Mouse (Mus musculus): ENCODE results near the gene Cxcr1. TPM values are rescaled to one million over a fixed set of nuclear protein-coding genes. Genes with fewer than 3 reads are reported as not detected.
"Not testable (repeated sequence)": the region's sequence is repeated elsewhere in the genome, so short reads cannot be mapped to it uniquely, and the experiment has no call there.

The Cxcr1 gene
- polyA plus RNA-seq, 1 experiment from 2014 or later: not detected

- Histone ChIP-seq H3K9me3 (ENCODE audit: low read length) (no peaks in the 10 kb centered on the region), H3K4me3 (ENCODE audit: low read length) (no peak overlapping the region), H3K27ac (ENCODE audit: low read length) (no peak overlapping the region), H3K27me3 (ENCODE audit: insufficient read depth, low read length) (no peaks in the 10 kb centered on the region), H3K4me2 (replicated peaks; ENCODE audit: low read depth, low read length) (no peak overlapping the region), H3K36me3 (ENCODE audit: insufficient read depth, low read length) (no peaks in the 10 kb centered on the region), H3K9ac (replicated peaks; ENCODE audit: low read length) (no peak overlapping the region), H3K4me1 (ENCODE audit: insufficient read depth, low read length) (0 out of 2 replicates have a peak, but pooled peaks cover 4% of the 10 kb centered on the region)
- 79% methylated on average over 3 of the region's 3 CpGs for WGBS
- no peak for ATAC-seq (ENCODE audit: low FRiP score, low TSS enrichment)
Measured at GRCm38 (mm10) chr1:74178618-74179017, 15.8 kb downstream of the Cxcr1 start.

DNA sequence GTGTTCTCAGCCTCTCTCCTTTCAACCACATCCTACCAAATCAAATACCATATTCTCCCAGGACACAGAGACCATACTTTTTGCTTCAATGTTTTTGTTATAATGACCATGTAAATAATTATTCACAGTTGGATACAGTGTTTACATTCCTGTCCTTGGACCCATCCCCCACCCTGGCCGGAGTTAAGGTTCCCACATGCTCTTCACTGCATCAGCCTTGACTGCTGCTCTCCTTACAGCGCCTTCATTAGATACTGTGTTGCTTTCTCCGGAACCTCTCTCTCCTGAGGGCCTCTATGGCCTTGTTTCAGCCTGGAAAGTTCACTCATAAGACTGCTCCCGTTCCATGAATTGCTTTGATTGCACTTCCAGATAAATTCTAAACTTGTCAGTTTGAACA is 18.7 kb downstream of the Cxcr1 start:
- Histone ChIP-seq H3K4me1 (ENCODE audit: insufficient read depth, low read length) (0 out of 2 replicates have a peak, but pooled peaks cover 4% of the 10 kb centered on the region), H3K27me3 (ENCODE audit: insufficient read depth, low read length) (no peaks in the 10 kb centered on the region), H3K4me3 (ENCODE audit: low read length) (no peak overlapping the region), H3K9me3 (ENCODE audit: low read length) (no peaks in the 10 kb centered on the region), H3K36me3 (ENCODE audit: insufficient read depth, low read length) (no peaks in the 10 kb centered on the region), H3K9ac (replicated peaks; ENCODE audit: low read length) (no peak overlapping the region), H3K4me2 (replicated peaks; ENCODE audit: low read depth, low read length) (no peak overlapping the region), H3K27ac (ENCODE audit: low read length) (no peak overlapping the region)
- no peak for ATAC-seq (ENCODE audit: low FRiP score, low TSS enrichment)
- WGBS: 69% methylated on average over 4 of the region's 4 CpGs

DNA sequence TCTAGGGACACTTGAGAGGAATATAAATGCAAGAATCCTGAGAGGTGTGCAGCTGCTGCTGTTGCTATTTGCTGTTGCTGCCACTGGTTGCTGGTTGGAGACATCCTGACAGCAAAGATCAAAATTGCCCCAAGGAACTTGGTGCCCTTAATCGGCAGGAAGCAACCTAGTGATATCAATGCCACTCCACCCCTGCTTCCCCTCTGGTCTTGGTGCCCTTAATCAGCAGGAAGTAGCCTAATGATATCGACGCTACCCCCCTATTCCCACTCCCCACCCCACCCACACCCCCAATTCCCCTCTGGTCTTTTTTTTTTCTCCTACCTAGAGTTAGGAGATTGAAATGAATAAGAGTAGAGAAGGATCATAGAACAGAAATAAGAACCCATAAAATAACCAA is 21.7 kb downstream of the Cxcr1 start:
- Histone ChIP-seq H3K4me3 (ENCODE audit: low read length) (no peak overlapping the region), H3K9me3 (ENCODE audit: low read length) (no peaks in the 10 kb centered on the region), H3K27ac (ENCODE audit: low read length) (no peak overlapping the region), H3K36me3 (ENCODE audit: insufficient read depth, low read length) (no peaks in the 10 kb centered on the region), H3K27me3 (ENCODE audit: insufficient read depth, low read length) (no peaks in the 10 kb centered on the region), H3K4me2 (replicated peaks; ENCODE audit: low read depth, low read length) (no peak overlapping the region), H3K9ac (replicated peaks; ENCODE audit: low read length) (no peak overlapping the region), H3K4me1 (ENCODE audit: insufficient read depth, low read length) (no peaks in the 10 kb centered on the region)
- WGBS: 83% methylated on average over 3 of the region's 3 CpGs
- ATAC-seq (ENCODE audit: low FRiP score, low TSS enrichment): no peak

GRCm38 (mm10) chr1:74169721-74170120 is 24.7 kb downstream of the Cxcr1 start:
- Histone ChIP-seq H3K4me2 (replicated peaks; ENCODE audit: low read depth, low read length) (no peak overlapping the region), H3K27ac (ENCODE audit: low read length) (no peak overlapping the region), H3K36me3 (ENCODE audit: insufficient read depth, low read length) (no peaks in the 10 kb centered on the region), H3K9me3 (ENCODE audit: low read length) (no peaks in the 10 kb centered on the region), H3K4me3 (ENCODE audit: low read length) (no peak overlapping the region), H3K4me1 (ENCODE audit: insufficient read depth, low read length) (no peaks in the 10 kb centered on the region), H3K27me3 (ENCODE audit: insufficient read depth, low read length) (no peaks in the 10 kb centered on the region), H3K9ac (replicated peaks; ENCODE audit: low read length) (no peak overlapping the region)
- WGBS: 91% methylated on average over 3 of the region's 3 CpGs
- ATAC-seq (ENCODE audit: low FRiP score, low TSS enrichment): no peak

- WGBS: 84% methylated on average over 5 of the region's 5 CpGs
- Histone ChIP-seq H3K9me3 (ENCODE audit: low read length) (no peaks in the 10 kb centered on the region), H3K9ac (replicated peaks; ENCODE audit: low read length) (no peak overlapping the region), H3K36me3 (ENCODE audit: insufficient read depth, low read length) (no peaks in the 10 kb centered on the region), H3K27me3 (ENCODE audit: insufficient read depth, low read length) (no peaks in the 10 kb centered on the region), H3K4me2 (replicated peaks; ENCODE audit: low read depth, low read length) (no peak overlapping the region), H3K4me3 (ENCODE audit: low read length) (no peak overlapping the region), H3K27ac (ENCODE audit: low read length) (no peak overlapping the region), H3K4me1 (ENCODE audit: insufficient read depth, low read length) (no peaks in the 10 kb centered on the region)
- ATAC-seq (ENCODE audit: low FRiP score, low TSS enrichment): no peak
Measured at GRCm38 (mm10) chr1:74167136-74167535, 27.3 kb downstream of the Cxcr1 start.

GRCm38 (mm10) chr1:74160036-74160435 is 34.4 kb downstream of the Cxcr1 start:
- no peak overlapping the region for H3K27ac ChIP-seq (ENCODE audit: low read length)
- no peaks in the 10 kb centered on the region for H3K36me3 ChIP-seq (ENCODE audit: insufficient read depth, low read length)
- no peak overlapping the region for H3K4me3 ChIP-seq (ENCODE audit: low read length)
- H3K9me3 ChIP-seq (ENCODE audit: low read length): no peaks in the 10 kb centered on the region
- no peaks in the 10 kb centered on the region for H3K27me3 ChIP-seq (ENCODE audit: insufficient read depth, low read length)
- no peak for ATAC-seq (ENCODE audit: low FRiP score, low TSS enrichment)
- no peak overlapping the region for H3K4me2 ChIP-seq (replicated peaks; ENCODE audit: low read depth, low read length)
- H3K9ac ChIP-seq (replicated peaks; ENCODE audit: low read length): no peak overlapping the region
- H3K4me1 ChIP-seq (ENCODE audit: insufficient read depth, low read length): no peaks in the 10 kb centered on the region
- 71% methylated on average over 2 of the region's 2 CpGs for WGBS

- not testable (repeated sequence) for H3K36me3 ChIP-seq (ENCODE audit: insufficient read depth, low read length)
Measured at GRCm38 (mm10) chr1:74159613-74160012, 34.8 kb downstream of the Cxcr1 start.

DNA sequence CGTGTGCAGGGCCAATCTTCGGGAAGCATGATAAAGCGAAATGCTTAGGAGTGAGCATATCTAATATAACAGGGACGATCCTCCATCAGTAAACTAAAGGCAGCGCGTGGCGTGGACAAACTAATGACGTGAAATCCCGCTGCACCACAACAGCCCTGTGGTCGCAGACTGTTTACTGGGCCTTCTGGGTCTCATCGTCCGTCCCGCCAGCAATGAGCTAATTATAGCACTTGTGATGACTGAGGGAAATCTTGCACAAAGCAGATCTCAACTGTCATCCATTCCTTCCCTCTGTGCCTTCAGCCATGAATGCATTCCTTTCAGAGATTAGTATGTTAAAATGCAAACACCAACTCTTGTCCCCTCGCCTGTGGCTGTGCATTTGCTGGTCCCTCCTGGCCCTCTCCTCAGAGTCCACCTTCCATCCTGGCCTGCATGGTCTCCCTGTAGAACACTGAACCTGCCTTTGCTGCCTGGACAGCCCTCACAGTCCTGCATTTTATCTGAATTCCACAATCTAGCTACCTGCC is 38.0 kb downstream of the Cxcr1 start:
- Histone ChIP-seq H3K4me3 (ENCODE audit: low read length) (no peak overlapping the region), H3K27ac (ENCODE audit: low read length) (no peak overlapping the region), H3K4me1 (ENCODE audit: insufficient read depth, low read length) (no peaks in the 10 kb centered on the region), H3K36me3 (ENCODE audit: insufficient read depth, low read length) (no peaks in the 10 kb centered on the region), H3K4me2 (replicated peaks; ENCODE audit: low read depth, low read length) (no peak overlapping the region), H3K9ac (replicated peaks; ENCODE audit: low read length) (no peak overlapping the region), H3K27me3 (ENCODE audit: insufficient read depth, low read length) (no peaks in the 10 kb centered on the region), H3K9me3 (ENCODE audit: low read length) (no peaks in the 10 kb centered on the region)
- no peak for ATAC-seq (ENCODE audit: low FRiP score, low TSS enrichment)
- WGBS: 81% methylated on average over 14 of the region's 14 CpGs

More at GRCm38 (mm10) chr1:74159613-74160012, 34.8 kb downstream of the Cxcr1 start:
- not testable (repeated sequence) for H3K27me3 ChIP-seq (ENCODE audit: insufficient read depth, low read length); H3K4me3 ChIP-seq (ENCODE audit: low read length); H3K27ac ChIP-seq (ENCODE audit: low read length); ATAC-seq (ENCODE audit: low FRiP score, low TSS enrichment); H3K4me1 ChIP-seq (ENCODE audit: insufficient read depth, low read length); H3K9me3 ChIP-seq (ENCODE audit: low read length); H3K4me2 ChIP-seq (replicated peaks; ENCODE audit: low read depth, low read length); H3K9ac ChIP-seq (replicated peaks; ENCODE audit: low read length)
- 83% methylated on average over 5 of the region's 5 CpGs for WGBS

GRCm38 (mm10) chr1:74155435-74156012 is 38.9 kb downstream of the Cxcr1 start:
- Histone ChIP-seq H3K4me1 (ENCODE audit: insufficient read depth, low read length) (no peaks in the 10 kb centered on the region), H3K4me2 (replicated peaks; ENCODE audit: low read depth, low read length) (no peak overlapping the region), H3K9me3 (ENCODE audit: low read length) (no peaks in the 10 kb centered on the region), H3K9ac (replicated peaks; ENCODE audit: low read length) (no peak overlapping the region), H3K27ac (ENCODE audit: low read length) (no peak overlapping the region), H3K4me3 (ENCODE audit: low read length) (no peak overlapping the region), H3K27me3 (ENCODE audit: insufficient read depth, low read length) (no peaks in the 10 kb centered on the region), H3K36me3 (ENCODE audit: insufficient read depth, low read length) (no peaks in the 10 kb centered on the region)
- WGBS: 81% methylated on average over 6 of the region's 6 CpGs
- ATAC-seq (ENCODE audit: low FRiP score, low TSS enrichment): no peak

DNA sequence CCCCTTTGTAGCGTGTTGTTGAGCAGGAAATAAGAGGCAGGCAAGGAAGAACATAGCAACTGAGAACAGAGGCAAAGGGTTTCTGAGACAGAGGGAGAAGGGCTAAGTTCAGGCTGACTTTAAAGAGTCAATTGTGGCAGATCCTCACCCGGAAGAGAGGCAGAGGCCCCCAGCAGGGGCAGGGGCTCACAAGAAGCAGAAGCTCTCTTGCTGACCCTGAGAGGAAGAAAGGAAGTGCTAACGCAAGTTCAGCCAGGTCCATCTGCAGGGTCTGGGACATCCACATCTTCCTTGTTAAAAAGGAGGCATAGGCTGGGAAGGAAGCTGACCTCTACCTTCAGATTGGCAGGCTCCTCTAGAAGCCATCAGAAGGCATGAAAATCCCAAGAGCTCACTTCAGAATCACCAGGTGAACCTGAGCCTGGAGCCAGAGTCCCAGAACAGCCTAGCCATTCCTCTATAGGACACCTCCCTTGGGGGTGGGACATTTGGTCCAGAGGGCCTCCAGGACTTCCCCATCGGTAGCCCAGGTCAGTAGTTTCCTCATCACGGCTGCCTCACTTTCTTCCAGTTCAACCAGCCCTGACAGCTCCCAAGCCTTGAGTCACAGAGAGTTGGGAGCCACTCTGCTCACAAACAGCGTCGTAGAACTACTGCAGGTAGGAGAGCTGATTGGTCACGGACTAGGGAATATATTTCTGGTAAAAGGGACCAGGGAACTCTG is 40.8 kb downstream of the Cxcr1 start, which contains the start of gene Cxcr2:
TSS of gene Cxcr2 (plus strand) at position 529 of the 724 bp plus-strand sequence.
- no peak within 1 kb of the TSS for H3K9ac ChIP-seq (replicated peaks; ENCODE audit: low read length)
- no peak within 1 kb of the TSS for H3K4me2 ChIP-seq (replicated peaks; ENCODE audit: low read depth, low read length)
- no peaks in the 10 kb centered on the region for H3K27me3 ChIP-seq (ENCODE audit: insufficient read depth, low read length)
- H3K9me3 ChIP-seq (ENCODE audit: low read length): no peaks in the 10 kb centered on the region
- no peaks in the 10 kb centered on the region for H3K4me1 ChIP-seq (ENCODE audit: insufficient read depth, low read length)
- WGBS: 68% methylated on average over 8 of the region's 8 CpGs
- no peak within 1 kb of the TSS for H3K27ac ChIP-seq (ENCODE audit: low read length)
- H3K36me3 ChIP-seq (ENCODE audit: insufficient read depth, low read length): no peaks in the 10 kb centered on the region
- no peak for ATAC-seq (ENCODE audit: low FRiP score, low TSS enrichment)
- no peak within 1 kb of the TSS for H3K4me3 ChIP-seq (ENCODE audit: low read length)
